Mouse (Mus musculus) frontal cortex, postnatal 25 days (tissue): ENCODE measurements at regions not wholly inside any gene's neighbourhood (a gene's known extent, or its start where the extent isn't known, plus 50 kb on each side); places are given as distances from the start of the nearest gene placed in this dataset.

Experiments
- DNase-seq, 2 experiments: peaks; one replicate each; pipeline ENCODE4 v3.0.0; 2022; ENCODE audit warnings: low spot score in 2 of 2

GRCm38 (mm10) chr17:67569865-67570264, 62.7 kb downstream of the Lrrc30 start:
- no peak for DNase-seq

- no peak for DNase-seq
Measured at GRCm38 (mm10) chr17:67566216-67566615, 66.3 kb downstream of the Lrrc30 start.

GRCm38 (mm10) chr17:67565746-67566145, 66.8 kb downstream of the Lrrc30 start:
- no peak for DNase-seq

DNA sequence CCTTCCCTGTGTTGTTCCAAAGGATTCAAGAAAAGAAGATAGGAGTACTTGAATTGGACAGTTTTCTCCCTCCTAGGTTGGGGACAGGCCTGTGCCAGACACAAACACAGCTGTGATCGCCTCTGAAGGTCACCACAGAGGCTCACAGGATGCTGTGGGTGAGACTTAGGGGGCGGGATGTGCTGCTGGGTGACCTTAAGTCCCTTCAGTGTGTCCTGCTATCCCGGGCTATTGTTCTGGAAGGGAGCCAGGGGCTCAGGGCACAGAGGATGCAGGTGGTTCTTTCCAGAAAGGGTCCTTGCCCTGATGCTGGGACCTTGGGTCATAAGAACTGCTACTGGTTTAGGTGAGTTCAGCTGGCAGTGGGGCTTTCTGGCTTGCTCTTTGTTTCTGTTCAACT, 67.7 kb downstream of the Lrrc30 start:
- no peak for DNase-seq

GRCm38 (mm10) chr17:67563036-67563435, 69.5 kb downstream of the Lrrc30 start:
- no peak for DNase-seq

GRCm38 (mm10) chr17:67561802-67562201, 70.7 kb downstream of the Lrrc30 start:
- DNase-seq, result no peak

GRCm38 (mm10) chr17:67557351-67557870, 75.1 kb downstream of the Lrrc30 start:
- DNase-seq, result no peak

DNA sequence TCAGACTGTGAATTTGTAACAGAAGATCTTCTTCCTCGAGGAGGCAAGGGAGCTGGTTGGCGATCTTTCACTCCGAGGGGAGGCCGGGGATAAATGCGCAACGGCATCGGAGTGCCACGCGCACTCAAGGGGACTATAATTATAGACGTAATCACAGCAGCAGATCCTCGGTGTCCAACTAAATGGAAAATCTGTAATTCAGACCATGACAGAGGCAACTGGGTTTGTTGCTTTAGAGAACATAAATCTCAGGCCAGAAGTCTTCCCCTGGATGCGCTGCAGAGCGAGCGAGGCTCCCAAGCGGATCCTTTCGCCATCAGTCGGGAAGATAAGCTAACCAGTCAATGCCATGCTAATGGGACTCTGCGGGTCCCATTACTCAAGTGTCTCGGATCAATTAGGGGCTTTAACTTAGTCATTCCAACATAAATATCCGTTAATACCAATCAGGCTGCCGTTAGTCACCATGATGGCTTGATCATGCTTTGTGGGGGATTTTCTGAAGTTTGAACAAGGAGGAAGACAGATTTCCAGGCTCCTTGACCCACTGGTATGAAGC, 79.9 kb downstream of the Lrrc30 start:
- no peak for DNase-seq

DNA sequence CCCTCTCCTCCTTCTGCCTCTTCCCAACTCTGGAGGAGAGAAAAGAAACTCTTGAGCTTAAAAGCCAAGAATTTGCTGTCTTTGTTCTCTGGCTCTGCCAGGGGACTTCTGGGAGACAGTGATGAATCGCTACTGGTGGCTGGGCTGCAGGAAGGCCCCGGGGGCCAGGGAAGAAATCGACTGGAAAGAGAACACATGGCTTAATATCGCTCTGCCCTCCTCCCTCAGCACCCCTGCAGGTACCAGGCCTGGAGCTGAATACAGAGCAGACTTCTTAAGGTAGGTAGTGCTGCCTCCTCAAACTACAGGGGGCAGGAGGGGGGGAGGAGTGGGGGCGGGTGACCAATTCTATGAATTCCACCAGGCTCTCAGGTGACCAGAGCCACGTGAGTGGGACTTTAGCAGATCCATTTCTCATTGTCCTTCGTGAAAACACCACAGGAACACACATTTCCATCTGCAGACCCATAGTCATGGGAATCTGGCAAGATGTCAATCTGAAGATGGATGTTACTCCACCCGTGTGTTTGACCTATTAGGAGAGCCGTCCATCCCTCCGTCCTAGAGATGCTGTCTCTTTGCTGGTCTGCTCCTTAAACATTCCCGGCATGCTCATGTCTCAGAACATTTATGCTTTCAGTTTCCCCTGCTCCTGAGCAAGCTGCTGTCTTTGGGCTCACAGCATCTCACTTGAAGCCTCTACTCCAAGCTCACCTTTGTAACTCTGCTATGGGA, 83.4 kb downstream of the Lrrc30 start:
- DNase-seq, result no peak

DNA sequence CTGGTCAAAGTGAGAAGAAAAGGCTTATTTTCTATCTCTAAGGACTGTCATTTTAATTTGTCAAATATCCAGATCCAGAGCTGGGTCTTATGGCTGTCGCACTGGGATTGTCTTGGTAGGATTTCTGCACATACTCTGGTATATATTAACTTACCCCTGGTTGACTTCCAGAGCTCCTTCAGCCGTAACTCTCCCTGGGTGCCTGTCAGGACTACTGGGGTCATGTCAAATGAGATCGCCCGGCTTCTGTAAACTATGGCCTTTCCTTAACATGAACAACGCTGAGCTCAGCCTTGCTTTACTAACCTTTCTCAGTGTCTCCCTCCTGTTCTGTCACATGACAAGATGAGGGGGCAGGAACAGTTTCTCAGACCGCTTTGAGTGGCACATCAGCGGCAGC, 88.1 kb downstream of the Lrrc30 start:
- no peak for DNase-seq

DNA sequence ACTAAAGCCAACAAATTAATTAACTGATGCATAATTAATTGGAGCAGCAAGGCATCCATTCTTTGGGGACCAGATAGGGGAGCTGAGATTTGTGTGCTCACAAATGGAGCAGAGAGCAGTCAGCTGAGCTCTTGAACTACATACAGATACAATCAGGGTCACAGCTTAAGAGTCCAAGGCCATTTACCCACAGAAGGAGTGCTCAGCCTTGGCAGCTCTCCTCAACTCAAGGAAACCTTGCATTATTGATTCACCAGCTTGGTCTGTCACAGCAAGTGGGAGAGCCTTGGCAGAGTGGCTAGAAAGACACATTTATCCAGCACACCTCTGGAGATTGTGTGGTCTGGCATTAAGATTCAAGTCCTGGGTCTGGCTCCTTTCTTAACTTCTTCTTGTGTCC, 100.2 kb downstream of the Lrrc30 start:
- no peak for DNase-seq

GRCm38 (mm10) chr17:67520848-67521411, 111.6 kb downstream of the Lrrc30 start:
- no peak for DNase-seq

- no peak for DNase-seq
Measured at GRCm38 (mm10) chr17:67515601-67516147, 116.8 kb downstream of the Lrrc30 start.

- DNase-seq, result no peak
Measured at GRCm38 (mm10) chr17:67514387-67515241, 117.9 kb downstream of the Lrrc30 start.

GRCm38 (mm10) chr17:67512699-67513450, 119.6 kb downstream of the Lrrc30 start:
- DNase-seq, result no peak

GRCm38 (mm10) chr17:67512008-67512407, 120.5 kb downstream of the Lrrc30 start:
- DNase-seq, result no peak

GRCm38 (mm10) chr17:67509921-67510320, 122.6 kb downstream of the Lrrc30 start:
- no peak for DNase-seq

- DNase-seq, result no peak
Measured at GRCm38 (mm10) chr17:67509091-67509618, 123.4 kb downstream of the Lrrc30 start.

- no peak for DNase-seq
Measured at GRCm38 (mm10) chr17:67508353-67508752, 124.2 kb downstream of the Lrrc30 start.

DNA sequence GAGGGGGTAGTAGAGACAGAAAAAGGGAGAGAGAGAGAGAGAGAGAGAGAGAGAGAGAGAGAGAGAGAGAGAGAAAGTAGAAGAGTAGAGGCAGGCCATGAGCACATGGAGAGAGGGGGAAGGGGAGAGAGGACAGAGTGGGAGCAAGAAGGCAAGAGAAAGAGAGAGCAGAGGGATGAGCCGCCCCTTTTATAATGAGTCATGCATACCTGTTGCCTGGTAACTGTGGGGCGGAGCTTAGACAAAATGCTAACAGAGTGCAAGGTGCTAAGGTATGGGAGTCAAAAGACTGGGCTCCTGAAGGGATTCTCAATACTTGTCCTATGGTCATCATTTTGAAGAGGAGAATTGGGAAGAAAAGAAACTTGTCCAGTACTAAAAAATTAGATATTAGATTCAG, 126.1 kb downstream of the Lrrc30 start:
- no peak for DNase-seq

DNA sequence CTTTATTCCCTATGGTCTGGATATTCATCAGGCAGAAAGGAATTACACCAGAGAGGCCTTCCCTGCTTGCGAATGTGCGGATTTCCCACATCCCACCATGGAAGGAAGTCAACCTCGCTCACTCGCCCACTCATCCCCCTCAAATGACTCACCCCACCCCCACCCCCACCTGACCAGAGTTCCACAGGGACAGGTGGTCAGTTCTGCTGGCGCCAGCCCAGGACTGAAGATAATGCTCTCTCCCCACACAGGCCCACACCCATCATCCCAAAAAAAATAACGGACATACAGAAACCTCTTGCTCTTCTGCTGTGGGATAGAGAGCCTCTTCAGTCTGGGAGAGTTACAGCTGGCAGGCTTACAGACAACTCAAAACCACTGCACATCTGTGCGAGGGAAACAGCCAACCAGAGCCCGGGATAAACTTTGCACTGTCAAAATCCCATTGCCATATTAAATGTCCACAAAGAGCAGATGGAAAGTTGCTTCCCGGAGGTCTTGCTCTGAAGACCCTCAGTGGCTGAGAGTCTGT, 128.0 kb downstream of the Lrrc30 start:
- DNase-seq, result no peak
